Mouse (Mus musculus) frontal cortex, adult (tissue): ENCODE results near the gene C330021F23Rik.
"Not testable (repeated sequence)": the region's sequence is repeated elsewhere in the genome, so short reads cannot be mapped to it uniquely, and the experiment has no call there.

Source experiments
- ATAC-seq: cut with Nextera tagmentation; 2 replicates; pipeline ENCODE4 v1.9.2; 2017; ENCODE audit warnings: mild to moderate bottlenecking, moderate library complexity, mixed read lengths; ENCODE audit not compliant: low TSS enrichment

The C330021F23Rik gene

DNA sequence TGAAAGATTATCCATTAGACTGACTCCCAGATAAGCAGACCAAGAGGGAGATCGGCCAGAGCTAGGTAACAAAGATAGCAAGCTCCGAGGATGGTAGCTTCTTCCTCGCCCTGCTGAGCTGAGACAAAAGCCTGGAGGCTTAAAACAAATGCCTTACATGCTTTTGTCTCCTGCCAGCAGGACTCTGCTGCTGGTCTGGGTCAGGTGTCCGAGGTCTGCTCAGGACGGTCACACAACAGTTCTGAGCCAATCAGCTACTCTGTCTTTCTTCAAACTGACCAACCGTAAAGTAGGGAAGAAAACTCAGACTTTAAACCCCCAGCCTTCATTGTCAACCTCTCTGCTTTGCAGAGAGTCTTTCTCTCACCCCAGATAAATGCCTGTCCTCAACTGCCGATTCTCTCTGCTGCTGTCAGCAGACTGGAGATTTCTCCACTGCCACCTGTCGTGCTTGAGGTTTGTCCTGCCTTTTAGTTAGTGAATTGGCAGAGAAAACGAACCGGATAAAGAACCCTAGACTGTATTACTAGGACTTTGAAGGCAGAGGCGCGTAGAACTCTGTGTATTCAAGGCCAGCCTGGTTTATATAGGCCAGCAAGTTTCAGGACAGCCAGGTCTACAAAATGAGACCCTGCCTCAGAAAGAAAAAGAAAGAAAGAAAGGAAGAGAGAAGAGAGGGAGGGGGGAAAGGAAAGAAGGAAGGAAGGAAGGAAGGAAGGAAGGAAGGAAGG is at the start of gene C330021F23Rik:
Gene C330021F23Rik, plus strand, starts transcription at position 350 of the 731 bp plus-strand sequence.
- no peak for ATAC-seq

DNA sequence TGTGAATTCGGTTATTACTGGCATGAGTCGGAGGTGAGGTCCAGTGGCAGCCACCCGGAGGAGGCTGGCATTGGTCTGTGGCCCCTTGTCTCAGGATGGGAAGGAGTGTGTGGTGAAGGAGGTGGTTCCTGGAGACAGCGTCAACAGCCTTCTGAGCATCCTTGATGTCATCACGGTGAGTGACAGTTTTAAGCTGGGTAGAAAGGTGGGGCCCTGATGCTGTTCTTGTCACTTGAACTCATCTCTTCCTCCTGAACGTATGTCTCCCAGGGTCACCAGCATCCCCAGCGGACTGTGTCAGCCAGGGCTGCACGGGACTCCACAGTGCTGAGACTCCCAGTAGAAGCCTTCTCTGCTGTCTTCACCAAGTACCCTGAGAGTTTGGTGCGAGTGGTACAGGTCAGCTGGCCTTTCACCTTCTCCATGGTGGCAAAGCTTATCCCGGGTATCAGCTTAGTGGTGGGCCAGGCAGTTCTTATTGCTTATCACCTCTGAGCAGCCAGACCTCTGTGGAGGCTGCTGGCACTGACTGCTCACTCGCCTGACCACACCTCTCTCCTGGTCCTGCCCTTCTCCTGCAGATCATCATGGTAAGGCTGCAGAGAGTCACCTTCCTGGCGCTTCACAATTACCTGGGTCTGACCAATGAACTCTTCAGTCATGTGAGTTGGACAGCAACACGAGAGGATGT is 45.6 kb upstream of the C330021F23Rik start:
- no peak for ATAC-seq

DNA sequence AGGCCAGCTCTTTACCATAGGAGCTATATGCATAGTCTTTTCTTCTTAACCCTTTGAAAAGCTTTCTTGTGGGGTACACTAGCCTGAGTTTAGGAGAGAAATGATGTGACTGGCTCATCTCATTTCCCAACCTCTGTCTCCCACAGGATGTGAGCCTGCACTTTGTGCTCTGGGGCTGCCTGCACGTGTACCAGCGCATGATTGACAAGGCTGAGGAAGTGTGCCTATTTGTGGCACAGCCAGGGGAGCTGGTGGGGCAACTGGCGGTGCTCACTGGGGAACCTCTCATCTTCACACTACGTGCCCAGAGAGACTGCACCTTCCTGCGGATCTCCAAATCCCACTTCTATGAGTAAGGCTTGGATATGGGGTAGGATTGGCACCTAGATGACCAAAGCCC is 37.0 kb upstream of the C330021F23Rik start:
- ATAC-seq, result no peak

DNA sequence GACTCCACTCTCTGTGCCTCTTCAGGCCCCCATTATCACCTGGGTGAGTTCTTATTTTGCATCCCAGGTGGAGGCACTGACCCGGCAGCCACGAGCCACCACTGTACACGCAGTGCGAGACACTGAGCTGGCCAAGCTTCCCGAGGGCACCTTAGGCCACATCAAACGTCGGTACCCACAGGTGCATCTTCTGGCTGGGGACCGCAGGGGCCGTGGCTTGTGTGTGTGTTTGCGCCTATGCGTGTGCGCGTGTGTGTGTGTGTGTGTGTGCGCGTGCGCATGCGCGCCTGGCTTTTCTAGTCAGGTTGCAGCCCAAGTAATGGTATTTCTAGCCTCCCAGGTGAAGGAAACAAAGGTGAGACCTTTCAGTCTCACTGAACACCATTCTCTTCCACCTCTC is 35.9 kb upstream of the C330021F23Rik start:
- ATAC-seq, result no peak

DNA sequence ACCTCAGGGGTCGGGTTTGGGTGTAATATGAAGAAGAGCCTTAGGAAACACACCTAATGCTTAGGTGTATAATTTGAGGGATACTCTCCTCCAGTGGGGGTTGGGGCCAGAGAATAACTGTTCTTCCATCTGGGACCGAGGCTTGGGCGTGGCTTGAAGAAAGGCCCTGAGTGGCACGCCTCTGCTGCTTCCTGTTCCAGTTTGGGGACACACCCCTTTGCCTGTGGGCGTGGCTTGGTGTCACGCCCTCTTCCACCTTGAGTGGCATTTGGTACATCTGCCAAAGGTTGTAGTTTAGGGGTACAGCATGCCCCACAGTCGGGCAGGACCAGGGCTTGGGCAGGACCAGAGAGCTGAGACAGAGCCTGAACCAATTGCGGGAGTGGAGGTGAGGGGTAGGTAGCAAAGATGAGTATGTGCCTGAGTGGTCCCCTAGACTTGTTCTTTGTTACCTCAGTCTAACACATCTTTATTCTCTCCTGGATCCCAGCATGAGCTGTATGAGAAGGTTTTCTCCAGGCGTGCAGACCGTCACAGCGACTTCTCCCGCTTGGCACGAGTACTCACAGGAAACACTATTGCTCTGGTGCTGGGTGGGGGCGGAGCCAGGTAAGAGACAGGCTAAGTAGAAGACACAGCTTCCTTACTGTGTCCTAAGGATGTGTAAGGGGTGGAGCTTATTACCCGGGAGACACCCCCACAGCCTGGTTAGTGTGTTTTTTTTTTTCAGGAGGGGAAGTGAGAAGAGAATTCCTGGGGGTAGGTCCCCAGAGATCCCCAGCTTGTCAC is 31.5 kb upstream of the C330021F23Rik start:
- no peak for ATAC-seq

DNA sequence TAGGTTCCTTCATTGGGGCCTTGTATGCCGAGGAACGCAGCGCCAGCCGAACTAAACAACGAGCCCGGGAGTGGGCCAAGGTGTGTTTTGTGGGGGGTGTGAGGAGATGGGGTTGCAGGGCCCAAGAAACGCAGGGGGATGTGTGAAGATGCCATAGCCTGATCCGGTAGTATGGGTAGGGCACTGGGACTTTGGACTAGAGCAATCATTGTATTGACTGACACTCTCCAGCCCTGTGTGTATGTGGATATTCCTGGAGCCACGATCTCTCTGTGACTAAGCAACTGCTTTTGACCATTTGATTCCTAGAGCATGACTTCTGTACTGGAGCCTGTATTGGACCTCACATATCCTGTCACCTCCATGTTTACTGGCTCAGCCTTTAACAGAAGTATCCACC is 30.9 kb upstream of the C330021F23Rik start:
- no peak for ATAC-seq

DNA sequence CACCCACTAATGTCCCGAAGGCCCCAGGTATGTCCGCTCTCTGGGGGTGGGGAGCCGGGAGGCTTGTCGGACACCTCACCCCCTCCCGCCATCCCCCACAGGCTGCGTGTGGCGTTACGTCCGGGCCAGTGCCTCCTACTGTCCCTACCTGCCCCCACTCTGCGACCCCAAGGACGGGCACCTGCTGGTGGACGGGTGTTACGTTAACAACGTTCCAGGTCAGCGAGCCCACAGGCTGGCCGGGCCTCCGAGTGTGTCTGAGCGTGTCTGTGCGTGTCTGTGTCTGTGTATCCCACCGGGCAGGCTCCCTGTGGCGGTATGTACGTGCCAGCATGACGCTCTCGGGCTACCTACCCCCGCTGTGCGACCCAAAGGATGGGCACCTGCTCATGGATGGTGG is 30.1 kb upstream of the C330021F23Rik start:
- no peak for ATAC-seq

DNA sequence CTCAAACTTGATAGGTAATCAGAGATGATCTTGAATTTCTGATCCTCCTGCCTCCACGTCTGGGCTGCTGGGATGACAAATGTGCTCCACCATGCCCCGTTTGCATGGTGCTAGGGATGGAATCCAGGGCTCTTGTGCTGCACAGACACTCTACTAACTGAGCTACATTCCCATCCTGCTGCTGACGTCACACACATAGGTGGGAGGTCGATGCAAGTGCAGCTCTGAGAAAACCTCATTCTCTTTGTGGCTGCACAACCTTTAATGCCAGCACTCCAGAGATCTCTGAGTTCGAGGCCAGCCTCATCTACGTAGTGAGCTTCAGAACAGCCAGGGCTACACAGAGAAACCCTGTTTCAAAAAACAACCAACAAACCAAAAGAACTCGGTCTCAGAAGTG is 28.6 kb upstream of the C330021F23Rik start:
- ATAC-seq, result no peak

DNA sequence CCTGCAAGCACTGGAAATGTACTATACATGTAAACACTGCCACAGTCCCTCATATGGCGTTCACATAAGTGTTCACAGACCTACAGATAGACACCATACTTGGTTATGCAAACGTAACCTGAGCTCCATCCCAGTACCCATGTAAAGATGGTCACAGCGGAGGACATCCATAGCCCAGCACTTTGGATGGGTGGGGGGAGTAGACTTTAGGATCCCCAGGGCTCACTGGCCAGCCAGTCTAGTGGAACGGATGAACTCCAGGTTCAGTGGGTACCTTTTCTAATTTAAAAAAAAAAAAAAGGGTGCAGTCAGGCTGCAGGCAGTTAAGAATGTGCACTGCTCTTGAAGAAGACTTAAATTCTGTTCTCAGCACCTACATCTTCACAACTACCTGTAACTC is 27.7 kb upstream of the C330021F23Rik start:
- ATAC-seq, result no peak

DNA sequence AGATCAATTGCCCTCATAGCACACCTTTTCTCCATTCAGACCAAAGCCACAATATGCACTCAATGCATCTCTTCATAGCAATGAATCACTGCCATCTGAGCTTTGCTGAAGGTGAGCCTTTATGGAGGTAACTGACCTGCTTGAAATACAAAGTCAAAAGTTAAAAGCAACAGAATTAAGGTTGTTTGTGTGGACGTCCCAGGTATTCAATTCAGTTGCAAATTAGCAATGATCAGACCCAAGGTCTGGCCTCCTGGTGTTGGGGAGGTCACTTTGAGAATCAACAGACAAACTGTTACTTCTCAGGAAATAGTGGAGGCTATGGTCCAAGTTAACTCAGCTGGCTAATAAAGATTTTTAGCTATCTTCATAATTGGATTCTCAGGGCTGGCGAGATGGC is 21.3 kb upstream of the C330021F23Rik start:
- no peak for ATAC-seq

DNA sequence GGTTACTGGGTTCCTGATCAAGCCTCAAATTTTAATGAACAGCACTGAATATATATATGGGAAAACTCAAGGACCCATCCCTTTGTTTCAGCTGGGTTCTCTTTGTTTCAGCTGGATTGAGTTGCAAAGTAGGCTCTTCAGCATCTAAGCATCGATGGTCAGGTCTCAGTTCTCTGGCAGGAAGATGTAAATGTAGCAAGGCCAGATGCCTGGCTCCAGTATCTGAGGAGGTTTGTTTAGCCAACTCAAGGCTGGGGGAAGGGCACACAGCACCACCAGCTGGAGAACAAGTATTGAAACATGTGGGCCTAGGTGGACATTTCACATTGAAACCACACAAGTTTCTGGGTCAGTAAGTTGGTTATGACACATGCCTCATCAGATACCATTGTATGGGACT is 15.6 kb upstream of the C330021F23Rik start:
- ATAC-seq, result no peak

DNA sequence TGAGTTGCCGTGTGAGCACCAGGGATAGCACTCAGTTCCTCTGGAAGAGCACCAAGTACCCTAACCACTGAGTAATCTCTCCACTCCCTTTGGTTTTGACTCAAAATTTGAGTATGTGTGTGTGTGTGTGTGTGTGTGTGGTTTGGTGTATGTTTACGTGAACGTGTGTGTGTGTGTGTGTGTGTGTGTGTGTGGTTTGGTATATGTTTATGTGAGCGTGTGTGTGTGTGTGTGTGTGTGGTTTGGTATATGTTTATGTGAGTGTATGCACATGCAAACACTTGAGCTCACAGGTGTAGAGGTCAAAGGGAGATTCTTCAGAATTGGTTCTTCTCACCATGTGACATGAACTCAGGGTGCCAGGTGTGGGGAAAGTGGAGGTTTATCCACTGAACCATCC is 11.7 kb upstream of the C330021F23Rik start:
- no peak for ATAC-seq

DNA sequence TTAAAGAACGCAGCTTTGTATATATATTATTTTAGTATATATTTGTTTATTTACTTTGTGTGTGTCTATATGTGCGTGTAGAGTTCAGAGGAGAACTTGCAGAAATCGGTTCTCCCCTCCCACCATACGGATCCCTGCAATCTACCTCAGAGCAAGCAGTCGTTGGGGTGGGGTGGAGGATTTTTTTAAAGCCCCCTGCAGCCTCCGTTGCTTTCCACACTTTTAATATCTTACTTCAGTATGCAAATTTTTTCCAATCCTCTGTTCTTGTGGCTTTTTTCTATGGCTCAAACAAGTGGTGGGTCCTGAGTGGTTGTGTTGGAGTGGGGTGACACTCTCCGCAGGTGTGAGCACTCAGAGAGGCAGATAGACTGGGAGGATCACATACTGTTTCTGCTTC is 588 bp downstream of the C330021F23Rik start:
- ATAC-seq, result no peak

DNA sequence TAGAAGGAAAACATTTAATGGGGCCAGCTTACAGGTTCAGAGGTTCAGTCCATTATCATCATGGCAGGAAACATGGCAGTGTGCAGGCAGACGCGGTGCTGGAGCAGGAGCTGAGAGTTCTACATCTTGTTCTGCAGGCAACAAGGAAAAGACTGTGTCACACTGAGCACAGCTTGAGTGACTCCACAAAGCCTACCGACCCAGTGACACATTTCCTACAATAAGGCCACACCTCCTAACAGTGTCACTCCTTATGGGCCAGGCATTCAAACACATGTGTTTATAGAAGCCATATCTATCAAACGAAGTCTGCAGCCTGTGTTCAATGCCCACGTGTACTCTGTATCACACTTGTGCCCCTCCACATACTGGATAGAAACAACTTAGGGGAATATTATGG is 2.0 kb downstream of the C330021F23Rik start:
- no peak for ATAC-seq

DNA sequence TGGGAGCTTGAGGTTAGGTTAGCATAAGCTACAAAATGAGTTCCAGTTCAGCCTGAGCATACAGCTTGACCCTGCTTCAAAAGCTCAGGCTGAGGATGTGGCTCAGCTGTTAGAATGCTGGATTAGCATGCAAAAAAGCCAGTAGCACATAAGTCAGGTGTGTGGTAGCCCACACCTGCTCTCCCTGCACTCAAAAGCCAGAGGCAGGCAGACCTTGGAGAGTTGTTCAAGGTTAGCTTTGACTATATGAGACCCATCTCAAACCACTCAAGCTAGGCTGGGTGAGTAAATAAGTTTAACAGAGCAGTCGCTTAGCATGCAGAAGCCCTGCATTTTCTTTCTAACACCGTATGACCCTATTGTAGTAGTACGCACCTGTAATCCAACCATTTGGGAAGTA is 6.8 kb downstream of the C330021F23Rik start:
- no peak for ATAC-seq

DNA sequence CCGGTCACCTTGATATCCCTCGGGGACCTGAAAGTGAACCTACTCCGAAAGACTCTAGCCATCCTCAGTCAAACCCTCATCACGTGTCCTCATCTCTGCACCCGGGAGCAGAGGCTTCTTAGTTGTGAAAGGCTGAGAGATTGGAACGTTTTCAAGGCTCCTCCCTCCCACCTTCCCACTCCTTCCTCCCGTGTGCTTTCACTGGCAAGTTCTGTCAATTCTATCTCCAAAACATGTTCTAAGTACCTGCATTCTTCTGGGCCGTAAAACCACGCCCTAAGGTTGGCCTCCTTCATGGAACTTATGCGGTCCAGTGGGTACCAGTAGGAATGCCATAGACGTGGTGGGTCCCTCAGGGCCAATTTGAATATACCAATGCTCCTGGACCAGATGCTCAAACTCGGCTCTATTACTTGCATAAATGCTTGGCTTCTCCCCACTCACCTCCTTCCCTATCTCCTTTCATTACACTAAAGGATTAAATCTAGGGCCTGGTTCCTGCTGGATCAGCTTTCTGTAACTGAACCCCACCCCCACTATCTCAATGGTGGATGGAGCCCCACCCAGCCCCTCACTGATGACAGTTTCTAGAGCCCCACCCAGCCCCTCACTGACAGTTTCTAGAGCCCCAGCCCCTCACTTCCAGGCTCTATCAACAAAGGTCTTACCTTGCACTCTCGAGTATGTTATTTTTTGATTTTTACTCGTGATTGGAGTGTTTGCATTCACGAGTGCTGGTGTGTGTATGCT is 8.6 kb downstream of the C330021F23Rik start:
- ATAC-seq, result no peak

DNA sequence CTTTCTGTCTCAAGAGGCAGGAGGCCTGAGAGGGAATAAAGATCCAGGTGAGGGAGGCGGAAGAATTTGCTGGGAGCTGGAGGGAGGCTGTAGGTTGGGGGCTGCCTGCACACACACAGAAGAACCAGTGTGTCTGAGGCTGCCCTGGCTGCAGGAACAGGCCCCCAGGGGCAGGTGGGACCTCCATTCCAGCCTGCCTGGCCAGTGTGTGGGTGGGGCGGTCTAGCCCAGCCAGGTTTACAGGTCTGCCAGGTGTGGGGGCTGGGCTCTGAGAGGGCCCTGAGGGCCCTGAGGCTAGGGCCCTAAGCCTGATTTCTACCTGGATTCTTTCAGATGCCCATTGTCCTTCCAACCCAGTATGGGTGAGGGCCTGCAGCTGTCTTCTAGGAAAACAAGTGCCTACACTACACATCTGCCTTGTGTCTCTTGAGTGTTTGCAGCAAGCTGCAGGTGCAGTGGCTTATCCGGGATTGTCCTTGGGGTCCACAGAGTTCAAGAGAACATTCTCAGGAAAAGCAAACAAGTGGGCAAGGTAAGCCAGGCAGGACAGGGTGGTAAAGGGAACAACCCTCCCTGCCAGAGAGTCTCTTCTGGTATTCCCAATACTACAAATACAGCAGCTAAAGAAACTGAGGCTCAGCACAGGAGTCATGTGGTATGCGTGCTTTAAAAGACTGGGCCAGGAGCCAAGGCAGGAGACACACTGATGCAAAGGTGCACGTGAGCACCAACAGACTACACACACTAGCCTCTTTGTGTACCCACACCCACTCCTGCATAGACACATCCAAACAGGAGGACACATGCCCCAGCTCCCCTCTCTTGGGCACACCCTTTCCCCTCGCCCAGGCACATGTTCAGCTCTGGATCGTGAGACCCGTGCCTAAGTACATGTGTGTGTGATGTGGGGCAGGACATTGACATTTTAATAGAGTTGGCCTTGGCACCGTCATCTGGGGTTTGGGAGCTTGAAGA is 11.9 kb downstream of the C330021F23Rik start:
- no peak for ATAC-seq

DNA sequence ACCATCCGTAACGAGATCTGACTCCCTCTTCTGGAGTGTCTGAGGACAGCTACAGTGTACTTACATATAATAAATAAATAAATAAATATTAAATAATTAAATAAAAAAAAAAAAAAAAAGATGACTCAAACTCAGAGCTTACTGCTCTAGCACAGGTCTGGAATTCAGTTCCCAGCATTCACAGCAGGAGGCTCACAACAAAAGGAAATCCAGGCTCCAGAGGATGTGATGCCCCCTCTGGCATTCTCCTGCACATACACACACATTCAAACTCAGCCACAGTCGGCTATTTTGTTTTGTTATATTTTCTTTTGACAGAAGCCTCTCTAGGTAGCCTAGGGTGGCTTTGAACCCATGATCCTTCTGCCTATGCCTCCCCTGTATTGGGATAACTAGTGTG is 14.2 kb downstream of the C330021F23Rik start:
- ATAC-seq, result not testable (repeated sequence)

DNA sequence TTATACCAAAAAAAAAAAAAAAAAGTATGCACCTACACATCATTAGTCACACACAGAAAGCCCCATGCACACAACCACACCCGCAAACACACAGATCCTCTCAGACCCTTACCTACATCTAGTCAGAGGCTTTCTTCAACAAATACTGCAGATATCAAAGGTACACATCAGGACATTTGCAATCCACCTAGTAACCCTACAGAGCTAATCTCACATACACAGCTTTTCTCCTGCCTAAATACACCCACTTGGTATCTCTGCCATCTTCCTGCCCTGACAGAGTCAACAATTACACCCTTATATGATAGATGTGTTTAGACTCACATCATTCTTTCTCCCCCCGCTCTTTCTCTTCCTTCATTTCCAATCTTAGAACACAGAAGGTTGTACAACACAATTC is 18.7 kb downstream of the C330021F23Rik start:
- no peak for ATAC-seq

DNA sequence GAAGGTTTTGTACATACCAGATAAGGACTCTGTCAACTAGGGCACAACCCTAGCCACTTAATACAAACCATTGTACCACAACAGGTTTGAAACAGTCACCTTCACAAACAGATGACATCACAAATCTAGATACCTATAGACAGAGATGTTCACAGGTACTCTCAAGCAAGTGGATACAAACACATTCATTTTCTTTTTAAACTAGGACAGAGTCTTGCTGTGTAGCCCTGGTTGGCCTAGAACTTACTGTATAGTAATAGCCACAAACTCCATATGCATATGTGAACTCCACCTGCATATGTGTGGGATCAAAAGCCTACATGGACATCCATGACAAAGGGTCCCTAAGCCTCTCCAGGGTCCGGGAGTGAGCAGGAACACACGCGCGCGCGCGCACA is 19.2 kb downstream of the C330021F23Rik start, which contains the start of gene Camsap3:
Gene Camsap3, plus strand, starts transcription at position 301 of the 398 bp plus-strand sequence.
- ATAC-seq, result no peak
